Mouse (Mus musculus) brain, embryonic 18.5 days (tissue): ENCODE measurements around the gene Prr11.

Source experiments
- DNase-seq: peaks from one replicate; pipeline ENCODE4 v3.0.0-alpha.2; 2012; ENCODE audit warnings: low read depth, low spot score

Gene Prr11

GRCm38 (mm10) chr11:87046968-87047367 lies 61.5 kb downstream of the Prr11 start:
- DNase-seq: no peak

DNA sequence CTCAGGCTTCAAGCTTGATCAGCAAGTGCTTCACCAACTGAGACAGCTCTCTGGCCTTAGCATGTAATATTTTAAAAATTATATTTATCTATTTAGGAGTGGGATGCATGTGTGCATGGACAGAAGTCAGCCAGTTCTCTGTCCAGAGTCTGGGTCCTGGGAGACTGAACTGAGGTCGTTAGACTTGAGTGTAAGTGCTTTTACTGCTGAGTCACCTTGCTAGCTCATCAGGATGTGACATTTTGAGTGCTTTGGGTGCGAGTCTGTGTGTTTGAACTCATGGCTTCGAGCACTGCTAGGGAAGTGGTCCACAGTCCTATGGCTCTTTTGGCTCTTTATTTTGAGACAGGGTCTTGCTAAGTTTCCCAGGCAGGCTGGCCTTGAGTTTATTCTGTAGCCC lies 65.5 kb downstream of the Prr11 start:
- no peak for DNase-seq

- DNase-seq: no peak
Observed at GRCm38 (mm10) chr11:87039307-87039963, 69.1 kb downstream of the Prr11 start.
